Mouse (Mus musculus): ENCODE results near the gene Fscb.

Fscb gene

GRCm38 (mm10) chr12:64474590-64474989 is at the start of gene Fscb:
Fscb (minus strand) TSS chr12:64474690.
- DNase-seq: no peak

DNA sequence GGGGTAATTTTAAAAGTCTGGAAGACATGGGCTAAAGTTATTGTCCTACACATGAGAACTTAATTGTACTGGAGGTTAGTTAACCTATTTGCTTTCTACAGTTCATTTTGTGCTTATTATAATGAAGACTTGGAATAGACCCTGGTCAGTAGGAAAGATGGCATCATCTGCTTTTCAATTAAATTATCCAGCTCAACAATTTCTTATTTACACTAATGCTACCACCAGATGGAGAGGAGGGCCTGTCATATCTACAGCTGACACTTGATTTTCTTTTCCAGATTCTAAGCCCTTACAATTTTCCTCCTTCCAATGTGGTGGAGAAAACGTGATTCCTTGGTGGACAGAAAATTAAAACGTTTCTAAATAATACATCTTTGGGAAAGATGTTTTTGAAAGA is 42.3 kb upstream of the Fscb start:
- no peak for DNase-seq

- DNase-seq: no peak
Measured at GRCm38 (mm10) chr12:64513439-64513838, 38.9 kb upstream of the Fscb start.

GRCm38 (mm10) chr12:64497706-64498105 is 23.2 kb upstream of the Fscb start:
- DNase-seq: no peak

GRCm38 (mm10) chr12:64473615-64474014 is 875 bp downstream of the Fscb start:
- no peak for DNase-seq

GRCm38 (mm10) chr12:64473136-64473535 is 1.4 kb downstream of the Fscb start:
- no peak for DNase-seq

GRCm38 (mm10) chr12:64455228-64455627 is 19.3 kb downstream of the Fscb start:
- DNase-seq: no peak

DNA sequence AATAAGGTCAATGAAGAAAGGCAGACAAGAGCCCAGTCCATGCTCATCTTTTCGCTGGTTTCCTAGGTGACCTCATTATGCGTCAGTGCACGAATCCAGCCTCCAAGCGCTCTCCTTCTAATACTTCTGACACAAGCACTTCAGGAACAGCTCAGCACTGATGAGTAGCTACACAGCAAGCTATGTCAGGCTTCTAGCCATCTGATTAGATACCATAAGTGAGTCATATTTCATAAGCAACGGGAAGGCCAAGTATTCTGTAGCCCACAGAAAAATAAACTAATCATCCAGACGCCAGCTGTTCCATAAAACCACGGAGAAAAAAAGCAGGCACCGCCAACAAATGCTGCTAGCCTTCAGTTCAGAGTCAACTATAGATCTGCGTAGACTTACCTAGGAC is 24.6 kb downstream of the Fscb start:
- peak; percentile 12 for DNase-seq

GRCm38 (mm10) chr12:64436675-64437074 is 37.8 kb downstream of the Fscb start:
- no peak for DNase-seq

Measured in layer of hippocampus, adult 9-11 months (tissue).